Mouse (Mus musculus): Measurements from ENCODE around the gene Sytl1.

DNA sequence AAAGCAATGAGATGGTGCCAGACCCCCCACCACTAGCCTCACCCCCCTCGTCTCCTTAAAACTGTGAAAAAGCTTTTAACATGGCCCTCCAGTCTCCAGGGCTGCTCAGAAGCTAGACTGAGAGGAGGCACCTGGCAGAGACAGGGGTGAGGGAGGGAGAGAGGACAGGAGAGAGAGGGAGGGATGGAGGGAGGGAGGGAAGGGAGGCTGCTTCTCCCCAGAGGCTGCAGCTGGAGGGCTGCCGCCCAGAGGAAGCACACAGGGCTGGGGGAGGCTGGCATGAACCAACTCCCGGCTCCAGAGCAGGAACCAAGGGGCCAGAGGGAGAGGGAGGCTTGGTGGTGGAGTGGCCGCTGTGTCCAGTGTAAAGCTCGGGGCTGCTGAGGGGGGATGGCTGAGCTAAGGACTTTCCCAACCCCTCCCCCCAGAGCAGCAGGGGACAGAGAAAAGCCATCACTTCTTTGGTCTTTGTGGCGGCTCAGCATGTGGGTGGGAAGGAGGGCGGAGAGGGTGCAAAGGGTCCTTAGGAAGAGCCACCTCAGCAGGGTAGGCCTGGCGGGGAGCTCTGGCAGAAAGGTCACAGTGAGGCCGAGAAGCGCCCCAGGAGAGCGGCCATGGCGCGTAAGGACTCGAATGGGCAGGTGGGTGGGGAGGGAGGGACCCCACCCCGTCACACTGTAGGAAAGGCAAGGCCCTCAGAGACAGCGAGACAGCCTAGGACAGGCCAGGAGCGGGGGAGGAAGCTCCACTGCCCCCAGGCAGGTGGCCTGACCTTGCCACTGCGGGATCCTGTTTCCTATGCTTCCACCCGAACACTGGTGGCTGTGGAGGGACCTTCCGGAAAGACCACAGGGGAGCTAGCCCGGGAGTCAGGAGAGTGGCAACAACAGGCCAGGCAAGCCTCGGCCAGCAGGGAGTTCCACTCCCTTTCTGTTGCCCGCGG is 30.3 kb upstream of the Sytl1 start:
- no peak for TF ChIP-seq SMC3 (IDR thresholded peaks at IDR 0.05; ENCODE audit: low read depth, low read length)
- TF ChIP-seq KAT2A (conservative IDR thresholded peaks at IDR 0.05; ENCODE audit: low read depth, low read length): no peak
- TF ChIP-seq CTCF (IDR thresholded peaks at IDR 0.05 in 2 of 3, conservative IDR thresholded peaks at IDR 0.05 in 1 of 3; ENCODE audit: control insufficient read depth in 1 of 3, insufficient read depth in 1 of 3, low read depth in 2 of 3, low read length in 3 of 3, poor library complexity in 1 of 3, severe bottlenecking in 1 of 3): no peak
- no peak for TF ChIP-seq MYC (IDR thresholded peaks at IDR 0.05; ENCODE audit: low read depth, low read length)
- TF ChIP-seq MAFK (IDR thresholded peaks at IDR 0.05; ENCODE audit: borderline replicate concordance, low read depth, low read length): no peak
- no peak for TF ChIP-seq EP300 (IDR thresholded peaks at IDR 0.05; ENCODE audit: low read depth in 1 of 2, low read length in 2 of 2)
